Mouse (Mus musculus): ENCODE measurements at regions not wholly inside any gene's neighbourhood (a gene's known extent, or its start where the extent isn't known, plus 50 kb on each side); places are given as distances from the start of the nearest gene placed in this dataset.

DNA sequence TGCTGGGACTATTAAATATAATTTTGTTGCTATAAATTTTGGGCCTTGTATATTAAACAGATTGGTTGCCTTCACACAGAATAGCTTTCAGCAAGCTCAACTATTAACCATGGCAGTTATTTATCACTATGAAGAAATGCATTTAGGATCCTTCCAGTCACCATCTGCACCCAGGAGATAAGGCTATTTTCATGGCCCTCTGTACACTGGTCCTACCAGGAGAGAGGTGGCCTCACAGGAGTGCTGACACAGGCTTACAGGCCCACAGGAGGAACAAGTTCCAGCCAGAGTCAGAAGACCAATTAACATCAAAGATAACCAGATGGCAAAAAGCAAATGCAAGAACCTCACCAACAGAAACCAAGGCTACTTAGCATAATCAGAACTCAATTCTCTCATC lies 731.3 kb downstream of the Ryr2 start:
- TF ChIP-seq CTCF (IDR thresholded peaks at IDR 0.05; ENCODE audit: low read depth, low read length) = no peak
- TF ChIP-seq POLR2A (IDR thresholded peaks at IDR 0.05; ENCODE audit: borderline replicate concordance, low read depth, low read length) = no peak

Data from bone marrow macrophage, adult 2 months (primary cell).